Mouse (Mus musculus): ENCODE measurements around the gene Eya4.

GRCm38 (mm10) chr10:23080749-23081547, 269.6 kb downstream of the Eya4 start:
- TF ChIP-seq CTCF (IDR thresholded peaks at IDR 0.05; ENCODE audit: low read depth, low read length) (peak; percentile 73), POLR2A (IDR thresholded peaks at IDR 0.05; ENCODE audit: borderline replicate concordance, low read depth, low read length) (no peak)
